Mouse (Mus musculus) stomach, postnatal 0 days (tissue): ENCODE measurements around the gene Gramd4. TPM values are rescaled to one million over a fixed set of nuclear protein-coding genes. Genes with fewer than 3 reads are reported as not detected.

ENCODE experiments used
- ATAC-seq: fragments of 200-750 bp; cut with Nextera tagmentation; 2 replicates; pipeline ENCODE4 v1.8.0; 2017; ENCODE audit not compliant: low FRiP score, low TSS enrichment
- DNase-seq: peaks from one replicate; pipeline ENCODE4 v3.0.0-alpha.2; 2016; ENCODE audit warnings: low spot score
- H3K27ac ChIP-seq: fragments of 300-500 bp; sonication (generic); replicated peaks from 2 replicates; pipeline ENCODE4 v1.5.1; 2014; ENCODE audit warnings: mild to moderate bottlenecking, control low read depth
- H3K27me3 ChIP-seq: fragments of 300-500 bp; sonication (generic); 2 replicates; pipeline ENCODE4 v1.6.1; 2014; ENCODE audit warnings: low read length; ENCODE audit not compliant: control insufficient read depth, insufficient read depth
- H3K36me3 ChIP-seq: fragments of 300-500 bp; sonication (generic); 2 replicates; pipeline ENCODE4 v1.6.1; 2014; ENCODE audit warnings: low read length, mixed read lengths; ENCODE audit not compliant: control insufficient read depth, insufficient read depth
- H3K4me1 ChIP-seq: fragments of 300-500 bp; sonication (generic); replicated peaks from 2 replicates; pipeline ENCODE4 v1.6.1; 2014; ENCODE audit warnings: antibody characterized with exemption; ENCODE audit not compliant: control insufficient read depth, insufficient read depth
- H3K4me2 ChIP-seq: fragments of 300-500 bp; sonication (generic); replicated peaks from 2 replicates; pipeline ENCODE4 v1.6.1; 2014; ENCODE audit warnings: low read depth, mild to moderate bottlenecking, control low read depth, moderate library complexity
- H3K4me3 ChIP-seq: fragments of 300-500 bp; sonication (generic); 2 replicates; pipeline ENCODE4 v1.5.1; 2014; ENCODE audit warnings: low read depth, low read length, control low read depth
- H3K9ac ChIP-seq: fragments of 300-500 bp; sonication (generic); 2 replicates; pipeline ENCODE4 v1.6.1; 2014; ENCODE audit warnings: mild to moderate bottlenecking, low read length, control low read depth, mixed read lengths
- H3K9me3 ChIP-seq: fragments of 300-500 bp; sonication (generic); 2 replicates; pipeline ENCODE4 v1.6.1; 2016; ENCODE audit warnings: low read length; ENCODE audit not compliant: control insufficient read depth
- CTCF ChIP-seq: IDR thresholded peaks from 2 replicates; pipeline ENCODE4 v1.5.1; 2016; ENCODE audit warnings: antibody characterized with exemption, low read depth, mild to moderate bottlenecking, moderate library complexity
- EP300 ChIP-seq: optimal IDR thresholded peaks from 2 replicates; pipeline ENCODE3; 2016; ENCODE audit warnings: antibody characterized with exemption
- WGBS: fragments of 180-500 bp; shearing (Covaris S2); extraction: QIAGEN DNeasy Blood & Tissue Kit; methylation state at CpG from one replicate; pipeline ENCODE4 v1.1.7; 2014; 5-methylcytosine and 5-hydroxymethylcytosine counted together
- polyA plus RNA-seq: library from polyadenylated mRNA; unstranded; fragments of >200 nt; fragmentation: Nextera tagmentation; extraction: Ambion mirVana; gene quantifications from 2 replicates; pipeline ENCODE4 v1.2.1, GENCODE M21; 2015

Gramd4 gene
- polyA plus RNA-seq, 1 experiment from 2014 or later: 11.1 TPM

- DNase-seq: no peak
- Histone ChIP-seq H3K27ac (no peak overlapping the region), H3K9ac (no peak overlapping the region), H3K9me3 (no peaks in the 10 kb centered on the region), H3K4me1 (no peaks in the 10 kb centered on the region), H3K36me3 (peaks cover 4% of the 10 kb centered on the region; the same call in 1 of the 2 replicates), H3K27me3 (no peaks in the 10 kb centered on the region), H3K4me2 (no peak overlapping the region), H3K4me3 (no peak overlapping the region)
- TF ChIP-seq EP300: no peak
- no peak for TF ChIP-seq CTCF
- 0 out of 2 replicates have a peak, but pooled peaks have one; percentile 25 for ATAC-seq
- 87% methylated on average over 8 of the region's 8 CpGs for WGBS
Observed at GRCm38 (mm10) chr15:86146922-86147321, 89.4 kb downstream of the Gramd4 start.

- H3K27me3 ChIP-seq: no peaks in the 10 kb centered on the region
- WGBS: 67% methylated on average over 4 of the region's 4 CpGs
- no peak overlapping the region for H3K9ac ChIP-seq
- DNase-seq (no peak), ATAC-seq (0 out of 2 replicates have a peak, but pooled peaks have one; percentile 22)
- no peak overlapping the region for H3K4me2 ChIP-seq
- no peaks in the 10 kb centered on the region for H3K4me1 ChIP-seq
- H3K36me3 ChIP-seq: peaks cover 7% of the 10 kb centered on the region; the same call in 1 of the 2 replicates
- H3K27ac ChIP-seq: no peak overlapping the region
- TF ChIP-seq EP300 (no peak), CTCF (no peak)
- no peaks in the 10 kb centered on the region for H3K9me3 ChIP-seq
- no peak overlapping the region for H3K4me3 ChIP-seq
Observed at GRCm38 (mm10) chr15:86150593-86150992, 93.1 kb downstream of the Gramd4 start.

GRCm38 (mm10) chr15:86153481-86153960 is 96.0 kb downstream of the Gramd4 start:
- Histone ChIP-seq H3K9ac (no peak overlapping the region), H3K27me3 (no peaks in the 10 kb centered on the region), H3K4me1 (no peaks in the 10 kb centered on the region), H3K36me3 (peaks cover 9% of the 10 kb centered on the region), H3K4me3 (no peak overlapping the region), H3K27ac (no peak overlapping the region), H3K9me3 (no peaks in the 10 kb centered on the region), H3K4me2 (no peak overlapping the region)
- no peak for TF ChIP-seq CTCF
- no peak for TF ChIP-seq EP300
- no peak for DNase-seq
- 89% methylated on average over 12 of the region's 12 CpGs for WGBS
- ATAC-seq: no peak

- no peak overlapping the region for H3K4me3 ChIP-seq
- 69% methylated on average over 5 of the region's 5 CpGs for WGBS
- no peak overlapping the region for H3K27ac ChIP-seq
- H3K4me1 ChIP-seq: no peaks in the 10 kb centered on the region
- H3K9ac ChIP-seq: no peak overlapping the region
- no peak for DNase-seq
- no peaks in the 10 kb centered on the region for H3K27me3 ChIP-seq
- no peak for ATAC-seq
- H3K36me3 ChIP-seq: peaks cover 9% of the 10 kb centered on the region
- no peak for TF ChIP-seq EP300
- no peak for TF ChIP-seq CTCF
- H3K4me2 ChIP-seq: no peak overlapping the region
- no peaks in the 10 kb centered on the region for H3K9me3 ChIP-seq
Observed at GRCm38 (mm10) chr15:86156492-86156891, 99.0 kb downstream of the Gramd4 start.

- TF ChIP-seq CTCF (peak; percentile 72), EP300 (no peak)
- ATAC-seq: peak; percentile 36
- Histone ChIP-seq H3K4me3 (no peak overlapping the region), H3K9me3 (no peaks in the 10 kb centered on the region), H3K27ac (no peak overlapping the region), H3K36me3 (peaks cover 9% of the 10 kb centered on the region), H3K4me2 (no peak overlapping the region), H3K4me1 (no peaks in the 10 kb centered on the region), H3K9ac (no peak overlapping the region), H3K27me3 (no peaks in the 10 kb centered on the region)
- 51% methylated on average over 16 of the region's 16 CpGs for WGBS
- peak; percentile 62 for DNase-seq
Observed at GRCm38 (mm10) chr15:86159093-86159492, 101.6 kb downstream of the Gramd4 start.

- ATAC-seq (0 out of 2 replicates have a peak, but pooled peaks have one; percentile 28), DNase-seq (no peak)
- H3K4me2 ChIP-seq: no peak overlapping the region
- peaks cover 6% of the 10 kb centered on the region for H3K36me3 ChIP-seq
- no peak overlapping the region for H3K9ac ChIP-seq
- no peak overlapping the region for H3K4me3 ChIP-seq
- no peaks in the 10 kb centered on the region for H3K9me3 ChIP-seq
- H3K4me1 ChIP-seq: no peaks in the 10 kb centered on the region
- H3K27ac ChIP-seq: no peak overlapping the region
- WGBS: 89% methylated on average over 5 of the region's 5 CpGs
- no peaks in the 10 kb centered on the region for H3K27me3 ChIP-seq
- TF ChIP-seq EP300 (no peak), CTCF (peak; percentile 62)
Observed at GRCm38 (mm10) chr15:86159719-86160118, 102.2 kb downstream of the Gramd4 start.
